Mouse (Mus musculus) thymus, postnatal 14 days (tissue): ENCODE measurements around the gene Ydjc.
A peak's percentile ranks its signal among the peaks of the same experiment; 100 is the strongest.

ENCODE experiments used
- DNase-seq: peaks from one replicate; pipeline ENCODE4 v3.0.0; 2021

Ydjc gene

GRCm38 (mm10) chr16:17144339-17144738 is at the start of gene Ydjc:
Gene Ydjc (plus strand): TSS chr16:17144621.
- DNase-seq = no peak

DNA sequence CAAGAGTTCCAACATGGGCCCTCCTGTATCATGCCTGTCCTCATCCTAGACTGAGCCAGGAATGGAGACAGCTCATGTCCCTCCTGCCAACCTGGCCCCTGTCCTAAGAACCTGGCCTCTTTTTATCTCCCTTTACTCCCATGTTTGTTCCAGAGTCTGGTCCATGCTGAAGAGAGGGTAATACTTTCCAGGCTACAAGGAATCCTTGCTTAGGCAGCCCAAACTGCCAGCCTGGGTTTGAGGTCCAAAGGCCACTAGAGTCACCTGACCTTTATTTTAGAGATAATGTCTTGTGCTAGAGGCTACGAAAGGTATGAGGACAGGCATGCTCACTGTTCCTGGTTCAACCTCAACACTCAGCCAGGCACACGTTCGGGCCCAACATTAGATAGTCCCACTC is 47.5 kb upstream of the Ydjc start:
- DNase-seq = no peak

DNA sequence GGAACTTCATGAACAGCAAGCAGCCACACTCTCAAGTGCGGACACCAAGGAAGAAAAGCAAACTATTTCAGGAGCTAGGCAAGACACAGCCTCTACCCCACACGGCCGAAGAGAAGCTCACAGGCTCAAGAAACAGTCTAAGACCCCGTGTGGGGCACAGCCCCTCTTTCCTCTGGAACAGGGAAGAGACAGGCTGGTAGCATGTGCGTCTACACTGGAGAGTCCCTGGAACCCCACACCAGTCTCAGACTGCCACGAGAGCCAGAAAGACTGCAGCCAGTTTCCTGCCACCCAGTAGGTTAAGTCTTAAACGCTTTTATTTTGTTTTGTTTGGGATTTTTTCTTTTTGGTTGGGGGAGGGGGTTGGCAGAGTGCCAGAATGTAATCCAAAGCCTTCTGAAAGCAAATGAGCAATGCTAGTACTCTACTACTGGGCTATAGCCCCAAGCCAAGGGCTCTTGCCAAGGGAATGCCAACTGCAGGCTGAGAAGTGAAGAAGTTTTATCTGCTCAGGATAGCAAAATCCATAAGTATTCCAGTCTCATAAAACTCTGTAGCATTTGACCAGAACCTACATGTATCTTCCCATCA is 41.7 kb upstream of the Ydjc start:
- DNase-seq = no peak

- DNase-seq = no peak
Observed at GRCm38 (mm10) chr16:17104600-17104999, 39.8 kb upstream of the Ydjc start.

DNA sequence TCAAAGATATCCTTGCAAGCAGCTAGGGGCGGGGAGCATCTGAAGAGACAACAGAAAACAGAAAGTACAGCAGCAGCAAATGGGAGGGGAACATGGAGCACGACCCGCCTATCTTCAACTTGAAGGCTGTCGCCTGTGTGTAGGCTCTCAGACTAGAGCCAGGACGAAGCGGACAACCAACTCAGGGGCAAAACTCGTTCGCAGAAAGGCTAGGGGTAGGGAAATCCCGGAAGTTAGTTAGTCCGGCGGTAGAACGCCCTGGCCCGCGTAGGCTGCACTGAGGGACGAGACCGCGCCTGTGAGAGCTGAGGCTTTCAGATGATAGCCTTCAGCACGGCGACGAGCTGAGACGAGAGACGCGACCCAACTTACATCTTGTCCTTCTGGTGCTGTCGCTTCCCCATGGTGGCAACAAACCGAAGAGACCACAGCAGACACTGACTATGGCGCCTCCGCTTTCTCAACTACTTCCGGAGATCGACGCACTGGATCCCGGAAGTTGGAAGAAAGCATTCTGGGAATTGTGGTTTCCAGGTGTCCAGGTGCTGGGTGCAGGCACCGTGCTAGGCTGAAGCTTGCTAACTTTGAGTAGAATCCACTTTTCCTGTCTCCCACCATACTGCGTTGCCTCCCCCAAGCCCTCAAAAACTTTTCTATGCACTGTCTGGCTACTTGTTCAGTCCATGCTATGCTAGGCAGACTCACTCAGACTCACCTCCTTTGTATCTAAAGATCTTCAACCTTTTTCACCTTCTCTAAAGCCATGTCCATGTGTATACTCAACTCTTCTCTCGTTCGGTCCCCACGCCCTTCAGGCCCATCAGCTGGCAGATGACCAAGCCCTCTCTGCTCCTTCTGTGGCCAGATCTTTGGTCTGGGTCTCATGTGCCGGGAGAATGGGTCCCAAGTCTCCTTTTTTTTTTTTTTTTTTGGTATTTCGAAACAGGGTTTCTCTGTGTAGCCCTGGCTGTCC is 33.4 kb upstream of the Ydjc start, which contains the start of gene Ppil2:
Ppil2 (minus strand) TSS at position 487 of the 973 bp plus-strand sequence.
- peak; percentile 77 for DNase-seq

- DNase-seq = no peak
Observed at GRCm38 (mm10) chr16:17117309-17117799, 27.1 kb upstream of the Ydjc start.

DNA sequence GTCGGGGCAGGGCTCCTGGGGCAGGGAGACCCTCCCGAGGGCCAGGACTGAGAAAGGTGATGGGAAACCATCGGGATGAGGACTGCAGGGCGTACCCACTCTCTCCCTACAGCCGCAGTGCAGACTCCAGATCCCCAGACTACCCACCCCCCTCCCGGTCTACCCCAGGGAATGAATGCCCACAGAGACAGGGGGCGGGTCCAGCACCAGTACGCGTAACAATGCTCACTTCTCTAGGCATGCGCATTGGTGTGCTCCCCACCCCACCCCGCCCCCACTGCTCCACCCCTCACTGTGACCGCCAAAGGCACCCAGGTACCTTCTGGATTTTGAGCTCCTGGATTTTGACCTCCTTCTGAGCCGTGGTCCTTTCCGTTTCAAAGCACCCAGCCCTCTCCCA is 22.9 kb upstream of the Ydjc start:
- DNase-seq = no peak

DNA sequence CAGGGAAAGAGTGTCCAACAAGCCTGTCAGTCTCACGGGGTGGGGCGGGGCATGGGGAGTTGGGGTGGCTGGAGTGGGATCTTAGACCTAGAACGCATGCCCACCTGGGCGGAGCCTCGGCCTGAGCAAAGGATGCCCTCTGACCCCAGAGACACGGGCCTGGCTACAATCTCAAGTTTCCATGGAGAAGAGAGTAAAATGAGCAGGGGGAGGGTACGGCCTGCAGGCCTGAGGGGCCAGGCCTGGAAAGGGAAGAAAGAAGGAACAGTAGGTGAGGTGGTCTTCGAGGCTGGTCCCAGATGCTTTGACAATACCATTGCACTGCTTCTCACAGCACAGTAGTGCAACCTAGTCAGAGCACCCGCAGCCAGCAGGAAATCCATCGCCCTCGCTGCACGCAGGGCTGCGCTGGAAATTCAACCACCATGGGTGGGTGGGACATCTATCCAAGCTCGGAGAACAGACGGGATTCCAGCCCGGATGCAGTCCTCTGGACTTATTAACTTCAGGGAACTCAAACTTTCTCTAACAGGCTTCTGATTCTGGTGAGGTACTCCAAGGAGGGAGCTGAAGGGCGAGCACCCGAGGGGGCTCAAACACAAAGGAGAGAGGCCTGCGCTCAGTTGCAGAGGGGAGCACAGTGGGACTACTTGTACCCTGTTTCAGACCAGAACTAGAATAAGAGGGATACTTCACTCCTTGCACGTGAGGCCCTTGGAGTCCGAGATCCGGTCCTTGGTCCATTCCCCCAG is 20.1 kb upstream of the Ydjc start:
- DNase-seq = peak; percentile 47

GRCm38 (mm10) chr16:17124871-17125520 is 19.4 kb upstream of the Ydjc start, which contains the start of gene 2610318N02Rik:
Gene 2610318N02Rik (minus strand): TSS chr16:17125167.
- peak; percentile 86 for DNase-seq

DNA sequence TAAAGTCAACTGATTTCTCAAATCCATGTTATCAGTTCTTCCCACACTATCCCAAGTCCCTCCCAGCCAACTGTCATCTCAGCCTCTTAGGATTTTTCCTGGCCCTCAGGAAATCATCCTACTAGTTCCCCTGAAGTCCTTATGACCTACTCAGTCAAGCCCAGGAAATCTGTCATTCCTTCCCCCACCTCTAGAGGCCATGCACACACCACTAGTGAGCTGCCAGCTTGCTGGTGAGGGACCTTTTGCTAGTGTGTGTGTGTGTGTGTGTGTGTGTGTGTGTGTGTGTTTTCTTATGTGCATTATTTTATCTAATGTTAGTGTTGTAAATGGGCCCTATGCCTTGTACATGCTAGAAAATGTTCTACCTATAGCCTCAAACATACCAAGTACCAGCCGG is 17.1 kb upstream of the Ydjc start:
- peak; percentile 75 for DNase-seq

DNA sequence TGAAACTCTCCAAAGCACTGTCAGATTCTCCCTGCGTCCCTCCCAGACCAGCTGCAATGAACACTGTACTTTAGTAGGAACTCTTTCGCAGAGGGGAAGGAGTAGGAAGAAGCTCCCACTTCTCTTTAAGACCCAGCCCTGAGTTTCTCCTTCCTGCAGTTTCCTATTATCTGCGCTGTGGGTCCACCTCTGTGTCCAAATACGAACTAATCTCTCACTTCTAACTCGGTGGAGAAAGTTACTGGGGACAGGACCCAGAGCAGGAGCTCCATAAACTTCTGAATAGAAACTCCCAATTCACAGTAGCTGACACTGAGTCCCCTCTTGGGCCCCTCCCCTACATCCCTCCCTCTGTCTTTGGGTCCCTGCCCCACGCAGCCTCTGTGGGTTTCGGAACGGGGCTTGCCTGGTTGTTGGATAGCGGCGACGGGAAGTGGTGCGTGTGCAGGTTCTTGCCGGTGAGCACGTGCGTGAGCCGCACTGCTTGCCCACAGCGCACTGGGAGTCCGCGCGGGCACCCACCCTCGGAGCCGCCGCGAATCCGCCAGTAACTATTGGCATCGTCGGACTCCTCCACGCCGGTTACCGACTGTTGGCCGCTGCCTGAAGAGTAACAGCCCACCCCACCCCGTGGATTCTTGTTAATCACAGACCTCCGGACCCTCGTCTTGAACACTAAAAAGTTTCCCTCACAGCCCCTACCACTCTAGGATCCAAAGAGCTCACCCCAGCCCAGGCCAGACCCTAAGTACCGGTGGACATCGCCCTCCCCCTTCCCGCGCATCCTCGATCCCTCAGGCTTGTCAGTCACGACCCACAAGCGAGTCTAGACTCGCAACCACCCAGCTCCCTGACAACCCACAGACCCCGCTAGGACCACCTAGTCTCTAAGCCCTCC is 13.0 kb upstream of the Ydjc start:
- peak; percentile 46 for DNase-seq

DNA sequence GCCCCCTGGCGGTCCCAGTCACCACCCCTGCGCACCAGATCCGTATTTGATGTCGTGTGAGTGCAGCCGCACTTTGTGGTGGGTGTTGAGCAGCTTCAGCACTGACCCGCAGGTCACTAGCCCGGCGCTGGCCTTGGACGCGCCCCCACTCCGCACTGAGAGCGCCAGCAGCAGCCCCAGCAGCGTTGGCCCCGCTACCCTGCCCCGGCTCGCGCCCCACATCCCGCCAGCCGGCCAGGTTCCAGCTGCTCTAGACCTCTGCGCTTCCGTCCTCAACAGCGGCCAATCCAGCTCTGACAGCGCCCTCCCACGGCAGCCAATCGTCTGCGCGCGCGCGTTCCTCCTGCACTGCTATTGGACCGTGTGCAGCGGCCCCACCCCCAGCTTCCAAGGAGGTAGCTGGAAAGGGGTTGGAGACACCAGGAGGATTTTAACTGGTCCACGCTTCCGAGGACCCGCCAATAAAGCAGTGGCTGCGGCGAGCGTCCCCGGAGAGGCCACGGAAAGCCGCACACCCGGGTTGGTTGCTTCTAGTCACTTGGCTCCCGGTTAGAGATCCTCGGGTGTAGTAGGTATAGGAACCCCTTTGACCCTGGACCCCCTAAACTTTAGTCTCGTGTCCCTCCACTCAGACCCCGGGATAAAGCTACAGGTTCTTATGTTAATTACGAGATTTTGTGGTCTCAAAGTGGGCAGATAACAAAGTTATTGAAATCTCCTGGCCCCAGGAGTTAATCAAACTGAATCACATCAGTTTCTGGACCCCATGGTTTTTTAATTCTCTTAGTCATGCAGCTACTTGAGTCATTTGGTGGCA is 12.1 kb upstream of the Ydjc start, which contains the start of gene Sdf2l1:
Sdf2l1 (minus strand) TSS at position 295 of the 817 bp plus-strand sequence.
- peak; percentile 97 for DNase-seq

GRCm38 (mm10) chr16:17132906-17133200 is 11.6 kb upstream of the Ydjc start:
- no peak for DNase-seq

DNA sequence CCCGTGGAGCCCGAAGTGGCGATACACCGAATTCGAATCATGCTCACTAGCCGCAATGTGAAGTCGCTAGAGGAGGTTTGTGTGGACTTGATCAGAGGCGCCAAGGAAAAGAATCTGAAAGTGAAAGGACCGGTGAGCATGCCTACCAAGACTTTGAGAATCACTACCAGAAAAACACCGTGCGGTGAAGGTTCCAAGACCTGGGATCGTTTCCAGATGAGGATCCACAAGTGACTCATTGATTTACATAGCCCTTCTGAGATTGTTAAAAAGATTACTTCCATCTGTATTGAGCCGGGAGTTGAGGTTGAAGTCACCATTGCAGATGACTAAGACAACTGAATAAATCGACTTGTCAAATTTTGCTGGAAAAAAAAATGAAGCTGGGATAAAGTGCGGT is 7.1 kb upstream of the Ydjc start:
- no peak for DNase-seq

DNA sequence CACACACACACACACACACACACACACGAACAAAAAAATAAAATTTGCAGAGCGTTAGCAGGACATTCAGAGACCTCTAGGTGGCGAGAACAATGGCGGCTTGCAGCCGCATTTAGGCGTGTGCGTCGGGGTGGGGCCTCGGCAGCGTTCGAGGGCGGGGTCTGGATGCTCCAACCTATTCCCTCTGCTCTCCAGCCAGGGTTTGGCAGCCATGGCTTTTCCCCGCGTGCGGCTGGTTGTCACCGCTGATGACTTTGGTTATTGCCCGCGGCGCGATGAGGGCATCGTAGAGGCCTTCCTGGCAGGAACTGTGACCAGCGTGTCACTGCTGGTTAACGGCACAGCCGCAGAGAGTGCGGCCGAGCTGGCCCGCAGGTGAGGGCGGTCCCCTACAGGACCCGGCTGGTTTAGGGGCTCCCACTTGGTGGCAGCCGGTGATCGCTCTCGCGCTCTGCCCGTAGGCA is 2.4 kb downstream of the Ydjc start, which contains the start of gene Ccdc116:
Ccdc116 (minus strand) TSS at position 458 of the 464 bp plus-strand sequence.
- peak; percentile 76 for DNase-seq

GRCm38 (mm10) chr16:17147391-17147929 is 3.0 kb downstream of the Ydjc start:
- peak; percentile 33 for DNase-seq

DNA sequence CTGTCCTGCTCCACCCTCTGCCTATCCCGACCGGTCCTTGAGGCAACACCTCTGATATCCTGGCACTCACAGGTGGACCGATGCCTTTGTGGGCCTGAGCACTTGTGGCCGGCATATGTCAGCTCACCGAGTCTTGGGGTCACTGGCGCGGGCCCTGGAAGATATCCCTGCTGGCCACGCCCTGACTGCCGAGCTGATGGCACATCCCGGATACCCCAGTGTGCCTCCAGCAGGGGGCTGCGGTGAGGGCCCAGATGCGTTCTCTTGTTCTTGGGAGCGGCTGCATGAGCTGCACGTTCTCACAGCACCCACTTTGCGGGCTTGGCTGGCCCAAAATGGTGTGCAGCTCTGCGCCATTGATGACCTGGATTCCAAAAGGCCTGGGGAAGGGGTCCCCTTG is 3.7 kb downstream of the Ydjc start:
- DNase-seq = peak; percentile 71

GRCm38 (mm10) chr16:17150520-17151258 is 6.3 kb downstream of the Ydjc start:
- no peak for DNase-seq

GRCm38 (mm10) chr16:17151874-17152273 is 7.5 kb downstream of the Ydjc start:
- DNase-seq = no peak
